37 mouse cellular contexts compared by ENCODE assay signal in the genomic region with DNA sequence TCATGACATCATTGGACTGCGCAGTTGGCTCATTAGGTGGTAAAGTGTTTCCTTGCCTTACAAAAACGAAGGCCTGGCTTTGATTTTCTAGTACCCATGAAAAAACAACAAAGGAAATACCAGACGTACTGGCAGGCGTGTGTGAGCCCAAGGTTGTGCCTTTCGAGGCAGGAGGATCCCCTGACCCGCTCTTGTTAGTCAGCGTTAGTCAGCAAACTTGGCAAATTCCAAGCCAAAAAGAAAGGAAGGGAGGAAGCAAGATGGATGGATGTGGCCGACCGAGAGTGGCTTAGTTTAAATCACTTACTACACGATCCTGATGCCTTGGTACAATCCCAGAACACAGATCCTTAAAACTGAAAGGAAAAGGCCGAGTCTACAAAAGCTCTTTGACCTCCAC. TPM values are rescaled to one million over a fixed set of nuclear protein-coding genes. Genes with fewer than 3 reads are reported as not detected.
DNase-seq lines count a peak whose midpoint lies in the region; ATAC-seq lines count a peak whose summit lies in the region.
"Had no signal": no experiment of that assay in that cellular context is flagged by ENCODE, and none has a peak within 500 bp of the region (broad histone marks: within the 10 kb centered on the region; RNA-seq: fewer than 3 reads in every experiment).

No protein-coding gene starts in this region.

- H3K36me3 ChIP-seq in embryonic facial prominence, embryonic 11.5 days (replicated peaks; ENCODE audit: control insufficient read depth, insufficient read depth, low read depth, low read length): peaks cover 8% of the 10 kb centered on the region
- H3K36me3 ChIP-seq in embryonic facial prominence, embryonic 10.5 days (replicated peaks): peaks cover 99% of the 10 kb centered on the region
- peaks cover 51% of the 10 kb centered on the region; the same call in 1 of the 2 replicates for H3K36me3 ChIP-seq in liver, embryonic 11.5 days (ENCODE audit: control insufficient read depth, insufficient read depth, low read length)

- H3K4me1 ChIP-seq in embryonic facial prominence, embryonic 11.5 days (ENCODE audit: control insufficient read depth, insufficient read depth, low read length): no peaks in the 10 kb centered on the region
- H3K4me1 ChIP-seq in embryonic facial prominence, embryonic 10.5 days: no peaks in the 10 kb centered on the region
- no peaks in the 10 kb centered on the region for H3K4me1 ChIP-seq in liver, embryonic 11.5 days (replicated peaks; ENCODE audit: control insufficient read depth, insufficient read depth, low read length)
- H3K4me1 ChIP-seq: embryonic facial prominence, embryonic 12.5 days; forebrain, embryonic 12.5 days; hindbrain, embryonic 10.5 days; lung, embryonic 15.5 days; midbrain, embryonic 10.5 days; midbrain, embryonic 15.5 days; neural tube, embryonic 12.5 days had no signal

- 63% methylated on average over 11 of the region's 11 CpGs for WGBS in embryonic facial prominence, embryonic 11.5 days
- 77% methylated on average over 11 of the region's 11 CpGs for WGBS in embryonic facial prominence, embryonic 10.5 days
- WGBS in liver, embryonic 11.5 days: 87% methylated on average over 11 of the region's 11 CpGs

- no peaks in the 10 kb centered on the region for H3K9me3 ChIP-seq in embryonic facial prominence, embryonic 11.5 days (replicated peaks; ENCODE audit: control insufficient read depth, low read length)
- no peaks in the 10 kb centered on the region for H3K9me3 ChIP-seq in embryonic facial prominence, embryonic 10.5 days
- H3K9me3 ChIP-seq in liver, embryonic 11.5 days (ENCODE audit: control insufficient read depth, low read length): no peaks in the 10 kb centered on the region
- H3K9me3 ChIP-seq: embryonic facial prominence, embryonic 12.5 days; forebrain, embryonic 12.5 days; hindbrain, embryonic 10.5 days; lung, embryonic 15.5 days; midbrain, embryonic 10.5 days; midbrain, embryonic 15.5 days; neural tube, embryonic 12.5 days had no signal

- no peak overlapping the region for H3K27ac ChIP-seq in embryonic facial prominence, embryonic 11.5 days (replicated peaks; ENCODE audit: low read depth, low read length)
- no peak overlapping the region for H3K27ac ChIP-seq in embryonic facial prominence, embryonic 10.5 days (replicated peaks)
- no peak overlapping the region for H3K27ac ChIP-seq in liver, embryonic 11.5 days (ENCODE audit: low read depth, low read length)
- H3K27ac ChIP-seq: embryonic facial prominence, embryonic 12.5 days; forebrain, embryonic 12.5 days; hindbrain, embryonic 10.5 days; lung, embryonic 15.5 days; midbrain, embryonic 10.5 days; midbrain, embryonic 15.5 days; neural tube, embryonic 12.5 days; stomach, postnatal 0 days had no signal

- H3K27me3 ChIP-seq in embryonic facial prominence, embryonic 11.5 days (ENCODE audit: control insufficient read depth, insufficient read depth, low read length): no peaks in the 10 kb centered on the region
- no peaks in the 10 kb centered on the region for H3K27me3 ChIP-seq in embryonic facial prominence, embryonic 10.5 days (replicated peaks; ENCODE audit: low read depth, poor library complexity, severe bottlenecking)
- H3K27me3 ChIP-seq in liver, embryonic 11.5 days (replicated peaks; ENCODE audit: control insufficient read depth, insufficient read depth, low read length): no peaks in the 10 kb centered on the region
- H3K27me3 ChIP-seq: embryonic facial prominence, embryonic 12.5 days; forebrain, embryonic 12.5 days; lung, embryonic 15.5 days; midbrain, embryonic 15.5 days; neural tube, embryonic 12.5 days had no signal

- H3K9ac ChIP-seq in embryonic facial prominence, embryonic 11.5 days (replicated peaks; ENCODE audit: low read length): no peak overlapping the region
- no peak overlapping the region for H3K9ac ChIP-seq in liver, embryonic 11.5 days (ENCODE audit: low read depth, low read length)
- H3K9ac ChIP-seq: embryonic facial prominence, embryonic 12.5 days; forebrain, embryonic 12.5 days; lung, embryonic 15.5 days; midbrain, embryonic 15.5 days; neural tube, embryonic 12.5 days had no signal

- peak; percentile 8 for DNase-seq in embryonic facial prominence, embryonic 11.5 days (ENCODE audit: low spot score)
- no peak for DNase-seq in embryonic facial prominence, embryonic 10.5 days (ENCODE audit: low spot score)
- DNase-seq in adrenal gland, adult 18-20 months (ENCODE audit: low spot score in 2 of 2): peak; percentile 27 to 40
- DNase-seq in adrenal gland, postnatal 25 days: peak; percentile 46
- DNase-seq in liver, embryonic 11.5 days (ENCODE audit: low spot score): no peak
- no peak for DNase-seq in embryo, embryonic 10.5 days (ENCODE audit: low spot score)
- DNase-seq: cerebellum, adult 2 months; cerebellum, postnatal 14 days; gastrocnemius, postnatal 10 days; heart, postnatal 14 days; kidney, adult 2 months; layer of hippocampus, adult 9-11 months; right cerebral cortex, postnatal 4 days; thymus, adult 18-20 months; thymus, postnatal 25 days had no signal

- ATAC-seq in embryonic facial prominence, embryonic 11.5 days (replicated peaks; ENCODE audit: insufficient number of reproducible peaks, low FRiP score, low TSS enrichment, low read depth): no peak
- no peak for ATAC-seq in erythroid progenitor cell, adult 5-6 weeks (replicated peaks; ENCODE audit: low FRiP score, poor library complexity, severe bottlenecking)
- ATAC-seq in liver, embryonic 11.5 days (replicated peaks; ENCODE audit: low FRiP score): no peak
- ATAC-seq: activated CD4-positive, CD25-positive, alpha-beta regulatory T cell, adult 4 months; hindbrain, embryonic 16.5 days; midbrain, embryonic 15.5 days had no signal

- H3K4me2 ChIP-seq in embryonic facial prominence, embryonic 11.5 days (ENCODE audit: low read depth, low read length): no peak overlapping the region
- no peak overlapping the region for H3K4me2 ChIP-seq in liver, embryonic 11.5 days
- H3K4me2 ChIP-seq: embryonic facial prominence, embryonic 12.5 days; forebrain, embryonic 12.5 days; lung, embryonic 15.5 days; midbrain, embryonic 15.5 days; neural tube, embryonic 12.5 days had no signal

- no peak overlapping the region for H3K4me3 ChIP-seq in embryonic facial prominence, embryonic 11.5 days (ENCODE audit: low read depth, low read length)
- no peak overlapping the region for H3K4me3 ChIP-seq in embryonic facial prominence, embryonic 10.5 days
- H3K4me3 ChIP-seq in liver, embryonic 11.5 days (ENCODE audit: low read depth, low read length): no peak overlapping the region
- H3K4me3 ChIP-seq: embryonic facial prominence, embryonic 12.5 days; forebrain, embryonic 12.5 days; hindbrain, embryonic 10.5 days; lung, embryonic 15.5 days; midbrain, embryonic 10.5 days; midbrain, embryonic 15.5 days; neural tube, embryonic 12.5 days had no signal

RNA-seq across cellular contexts. Expression of a gene that starts 11.2 kb away (rescaled TPM):
- 41.9 and 49.6 TPM in 2 replicates for polyA plus RNA-seq in embryonic facial prominence, embryonic 11.5 days (2014; fragmentation: Nextera tagmentation; extraction: Ambion mirVana)
- polyA plus RNA-seq in embryonic facial prominence, embryonic 10.5 days (2016; fragmentation: Nextera tagmentation; extraction: Ambion mirVana): 53.0 and 56.5 TPM in 2 replicates
- total RNA-seq in adrenal gland, adult 18-20 months (2021): 10 to 100 TPM; 12.2 to 15.3 TPM
- total RNA-seq in adrenal gland, postnatal 25 days (2021): 20.9 and 28.0 TPM in 2 replicates
- total RNA-seq in erythroid progenitor cell, adult 5-6 weeks (2015; ENCODE audit: low replicate concordance): 6.8 and 12.2 TPM in 2 replicates
- 15.1 and 17.4 TPM in 2 replicates for total RNA-seq in erythroid progenitor cell, adult 5-6 weeks (2017; ENCODE audit: low replicate concordance)
- 73.0 and 87.1 TPM in 2 replicates for polyA plus RNA-seq in liver, embryonic 11.5 days (2014; fragmentation: Nextera tagmentation; extraction: Ambion mirVana)

RNA-seq across cellular contexts. Expression of a gene that starts 11.4 kb away (rescaled TPM):
- 455 and 466 TPM in 2 replicates for polyA plus RNA-seq in embryonic facial prominence, embryonic 11.5 days (2014; fragmentation: Nextera tagmentation; extraction: Ambion mirVana)
- polyA plus RNA-seq in embryonic facial prominence, embryonic 10.5 days (2016; fragmentation: Nextera tagmentation; extraction: Ambion mirVana): 469 and 495 TPM in 2 replicates
- 100 to 1,000 TPM; 148 to 195 TPM for total RNA-seq in adrenal gland, adult 18-20 months (2021)
- total RNA-seq in adrenal gland, postnatal 25 days (2021): 239 and 257 TPM in 2 replicates
- total RNA-seq in erythroid progenitor cell, adult 5-6 weeks (2015; ENCODE audit: low replicate concordance): 105 and 119 TPM in 2 replicates
- total RNA-seq in erythroid progenitor cell, adult 5-6 weeks (2017; ENCODE audit: low replicate concordance): 75.2 and 130 TPM in 2 replicates
- polyA plus RNA-seq in liver, embryonic 11.5 days (2014; fragmentation: Nextera tagmentation; extraction: Ambion mirVana): 357 and 393 TPM in 2 replicates

RNA-seq across cellular contexts. Expression of a gene that starts 11.9 kb away (rescaled TPM):
- 87.4 and 89.5 TPM in 2 replicates for polyA plus RNA-seq in embryonic facial prominence, embryonic 11.5 days (2014; fragmentation: Nextera tagmentation; extraction: Ambion mirVana)
- polyA plus RNA-seq in embryonic facial prominence, embryonic 10.5 days (2016; fragmentation: Nextera tagmentation; extraction: Ambion mirVana): 79.4 and 81.3 TPM in 2 replicates
- 100 to 1,000 TPM; 115 to 139 TPM for total RNA-seq in adrenal gland, adult 18-20 months (2021)
- total RNA-seq in adrenal gland, postnatal 25 days (2021): 120 and 150 TPM in 2 replicates
- 41.4 and 41.5 TPM in 2 replicates for total RNA-seq in erythroid progenitor cell, adult 5-6 weeks (2015; ENCODE audit: low replicate concordance)
- 28.4 and 102 TPM in 2 replicates for total RNA-seq in erythroid progenitor cell, adult 5-6 weeks (2017; ENCODE audit: low replicate concordance)
- 89.7 and 90.0 TPM in 2 replicates for polyA plus RNA-seq in liver, embryonic 11.5 days (2014; fragmentation: Nextera tagmentation; extraction: Ambion mirVana)

RNA-seq across cellular contexts. Expression of a gene that starts 41.3 kb away (rescaled TPM):
- not detected in 2 replicates for polyA plus RNA-seq in embryonic facial prominence, embryonic 11.5 days (2014; fragmentation: Nextera tagmentation; extraction: Ambion mirVana)
- polyA plus RNA-seq in embryonic facial prominence, embryonic 10.5 days (2016; fragmentation: Nextera tagmentation; extraction: Ambion mirVana): 0.31 TPM in 1 of 2 replicates, not detected in the other
- not detected for total RNA-seq in adrenal gland, adult 18-20 months (2021)
- total RNA-seq in adrenal gland, postnatal 25 days (2021): 0.67 TPM in 1 of 2 replicates, not detected in the other
- total RNA-seq in erythroid progenitor cell, adult 5-6 weeks (2015; ENCODE audit: low replicate concordance): not detected in 2 replicates
- total RNA-seq in erythroid progenitor cell, adult 5-6 weeks (2017; ENCODE audit: low replicate concordance): not detected in 2 replicates
- 0.47 TPM in 1 of 2 replicates, not detected in the other for polyA plus RNA-seq in liver, embryonic 11.5 days (2014; fragmentation: Nextera tagmentation; extraction: Ambion mirVana)
- total RNA-seq: gastrocnemius, postnatal 10 days; heart, postnatal 14 days; left cerebral cortex, postnatal 10 days; liver, adult 2 months had no signal
- polyA plus RNA-seq: activated CD4-positive, CD25-positive, alpha-beta regulatory T cell, adult 4 months; cortical plate, adult 2 months; embryonic facial prominence, embryonic 12.5 days; forebrain, embryonic 12.5 days; heart, embryonic 14.5 days; hindbrain, embryonic 10.5 days; hindbrain, embryonic 16.5 days; intestine, embryonic 14.5 days; kidney, embryonic 16.5 days; limb, embryonic 11.5 days; midbrain, embryonic 10.5 days; midbrain, embryonic 15.5 days; neural tube, embryonic 12.5 days; spleen, adult 2 months; stomach, postnatal 0 days had no signal

RNA-seq across cellular contexts. Expression of a gene that starts 53.3 kb away (rescaled TPM):
- 0.13 TPM in 1 of 2 replicates, not detected in the other for polyA plus RNA-seq in embryonic facial prominence, embryonic 11.5 days (2014; fragmentation: Nextera tagmentation; extraction: Ambion mirVana)
- polyA plus RNA-seq in embryonic facial prominence, embryonic 10.5 days (2016; fragmentation: Nextera tagmentation; extraction: Ambion mirVana): not detected in 2 replicates
- not detected for total RNA-seq in adrenal gland, adult 18-20 months (2021)
- total RNA-seq in adrenal gland, postnatal 25 days (2021): not detected in 2 replicates
- not detected in 2 replicates for total RNA-seq in erythroid progenitor cell, adult 5-6 weeks (2015; ENCODE audit: low replicate concordance)
- total RNA-seq in erythroid progenitor cell, adult 5-6 weeks (2017; ENCODE audit: low replicate concordance): not detected in 2 replicates
- 0.34 and 0.48 TPM in 2 replicates for polyA plus RNA-seq in liver, embryonic 11.5 days (2014; fragmentation: Nextera tagmentation; extraction: Ambion mirVana)
- total RNA-seq: gastrocnemius, postnatal 10 days; granulocyte monocyte progenitor cell, adult 5-6 weeks; heart, postnatal 14 days; liver, adult 2 months; megakaryocyte progenitor cell, adult 5-6 weeks had no signal
- polyA plus RNA-seq: activated CD4-positive, CD25-positive, alpha-beta regulatory T cell, adult 4 months; embryonic facial prominence, embryonic 12.5 days; heart, embryonic 14.5 days; kidney, adult 2 months; large intestine, adult 2 months; limb, embryonic 11.5 days; liver, adult 2 months; spleen, adult 2 months had no signal

Comparison
In these comparisons a context has a peak if more than half of its experiments do, and no peak if none do; other contexts are left out.
1. DNase-seq: peak in embryonic facial prominence, embryonic 11.5 days (single experiment), adrenal gland, adult 18-20 months (2 of 2) and adrenal gland, postnatal 25 days (single experiment); none in embryonic facial prominence, embryonic 10.5 days (single experiment), liver, embryonic 11.5 days (single experiment) and embryo, embryonic 10.5 days (single experiment).